Mouse (Mus musculus) forebrain, embryonic 12.5 days (tissue): ENCODE measurements around the gene 1700037H04Rik. TPM values are rescaled to one million over a fixed set of nuclear protein-coding genes. Genes with fewer than 3 reads are reported as not detected.

Source experiments
- ATAC-seq: fragments of 200-750 bp; cut with Nextera tagmentation; 2 replicates; pipeline ENCODE4 v1.8.0; 2017; ENCODE audit warnings: moderate TSS enrichment; ENCODE audit not compliant: low FRiP score
- H3K27ac ChIP-seq: fragments of 300-500 bp; sonication (generic); 2 replicates; pipeline ENCODE4 v1.5.1; 2016; ENCODE audit warnings: mild to moderate bottlenecking
- H3K27me3 ChIP-seq: fragments of 300-500 bp; sonication (generic); 2 replicates; pipeline ENCODE4 v1.6.1; 2016; ENCODE audit warnings: mild to moderate bottlenecking
- H3K36me3 ChIP-seq: fragments of 300-500 bp; sonication (generic); replicated peaks from 2 replicates; pipeline ENCODE4 v1.6.1; 2016; ENCODE audit warnings: mild to moderate bottlenecking
- H3K4me1 ChIP-seq: fragments of 300-500 bp; sonication (generic); 2 replicates; pipeline ENCODE4 v1.6.1; 2016
- H3K4me2 ChIP-seq: fragments of 300-500 bp; sonication (generic); 2 replicates; pipeline ENCODE4 v1.6.1; 2016; ENCODE audit warnings: mild to moderate bottlenecking, moderate library complexity
- H3K4me3 ChIP-seq: fragments of 300-500 bp; sonication (generic); replicated peaks from 2 replicates; pipeline ENCODE4 v1.5.1; 2016; ENCODE audit warnings: mild to moderate bottlenecking
- H3K9ac ChIP-seq: fragments of 300-500 bp; sonication (generic); 2 replicates; pipeline ENCODE4 v1.6.1; 2016; ENCODE audit warnings: mild to moderate bottlenecking
- H3K9me3 ChIP-seq: fragments of 300-500 bp; sonication (generic); 2 replicates; pipeline ENCODE4 v1.6.1; 2016
- WGBS: fragments of 180-500 bp; shearing (Covaris S2); methylation state at CpG from one replicate; pipeline ENCODE4 v1.1.7; 2016; 5-methylcytosine and 5-hydroxymethylcytosine counted together
- polyA plus RNA-seq: library from polyadenylated mRNA; unstranded; fragments of >200 nt; fragmentation: Nextera tagmentation; extraction: Ambion mirVana; gene quantifications from 2 replicates; pipeline ENCODE4 v1.2.1, GENCODE M21; 2016

Gene 1700037H04Rik
- polyA plus RNA-seq, 1 experiment from 2014 or later, result 104 TPM

DNA sequence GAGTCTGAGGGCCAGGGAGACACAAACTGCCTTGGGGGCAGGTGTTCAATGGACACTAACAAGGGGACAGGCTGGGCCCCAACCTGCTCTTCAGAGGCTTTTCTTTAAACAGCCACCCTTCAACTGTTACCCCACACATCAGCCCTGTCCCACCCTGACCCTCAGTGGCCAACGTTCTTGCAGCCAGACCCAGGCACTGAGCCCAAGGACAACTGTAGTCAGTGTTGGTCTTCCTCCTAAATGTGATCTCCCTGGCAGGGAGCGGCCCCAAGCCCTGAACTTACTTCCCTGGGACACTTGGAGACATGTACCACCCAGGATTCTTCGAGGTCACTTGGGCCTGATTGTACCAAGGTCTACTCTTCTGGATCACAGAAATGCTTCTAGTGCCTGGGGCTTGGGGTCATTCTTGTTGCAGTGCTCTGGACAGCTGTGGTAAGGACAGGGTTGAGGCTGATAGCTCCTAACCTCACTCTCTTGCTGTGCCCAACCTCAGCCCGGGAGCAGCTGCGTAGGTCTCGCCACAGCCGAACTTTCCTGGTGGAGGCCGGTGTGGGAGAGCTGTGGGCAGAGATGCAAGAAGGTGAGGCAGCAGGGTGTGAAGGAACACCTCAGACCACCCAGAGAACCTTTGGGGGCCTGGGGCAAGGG lies 18.4 kb downstream of the 1700037H04Rik start:
- H3K27ac ChIP-seq, result no peak overlapping the region
- no peaks in the 10 kb centered on the region for H3K9me3 ChIP-seq
- WGBS, result 92% methylated on average over 8 of the region's 8 CpGs
- no peak for ATAC-seq
- H3K4me1 ChIP-seq, result peaks cover 6% of the 10 kb centered on the region; the same call in 1 of the 2 replicates
- H3K27me3 ChIP-seq, result no peaks in the 10 kb centered on the region
- H3K4me3 ChIP-seq, result no peak overlapping the region
- peaks cover 30% of the 10 kb centered on the region for H3K36me3 ChIP-seq
- H3K9ac ChIP-seq, result no peak overlapping the region
- H3K4me2 ChIP-seq, result no peak overlapping the region

DNA sequence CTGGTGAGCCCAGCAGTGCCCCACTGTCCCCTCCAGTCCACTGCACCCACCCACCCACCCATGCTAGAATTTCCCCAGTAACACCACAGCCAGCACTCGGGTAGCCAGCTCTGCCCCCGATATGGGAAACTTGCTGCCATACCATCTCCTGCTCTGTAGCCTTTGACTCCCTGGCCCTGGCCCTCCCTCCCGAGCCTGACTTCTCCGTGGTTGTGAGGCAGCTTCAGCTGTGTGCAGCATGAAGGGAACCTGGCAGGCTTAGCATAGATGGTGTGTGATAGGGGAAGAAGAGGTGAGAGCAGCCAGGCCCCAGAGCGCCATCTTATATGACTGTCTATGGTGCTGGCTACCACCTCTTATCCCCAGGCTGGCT lies 19.4 kb downstream of the 1700037H04Rik start:
- no peak overlapping the region for H3K4me3 ChIP-seq
- WGBS, result 83% methylated on average over 5 of the region's 5 CpGs
- H3K27ac ChIP-seq, result no peak overlapping the region
- ATAC-seq, result no peak
- H3K9ac ChIP-seq, result no peak overlapping the region
- H3K36me3 ChIP-seq, result peaks cover 21% of the 10 kb centered on the region
- peaks cover 6% of the 10 kb centered on the region; the same call in 1 of the 2 replicates for H3K4me1 ChIP-seq
- no peak overlapping the region for H3K4me2 ChIP-seq
- no peaks in the 10 kb centered on the region for H3K9me3 ChIP-seq
- no peaks in the 10 kb centered on the region for H3K27me3 ChIP-seq

DNA sequence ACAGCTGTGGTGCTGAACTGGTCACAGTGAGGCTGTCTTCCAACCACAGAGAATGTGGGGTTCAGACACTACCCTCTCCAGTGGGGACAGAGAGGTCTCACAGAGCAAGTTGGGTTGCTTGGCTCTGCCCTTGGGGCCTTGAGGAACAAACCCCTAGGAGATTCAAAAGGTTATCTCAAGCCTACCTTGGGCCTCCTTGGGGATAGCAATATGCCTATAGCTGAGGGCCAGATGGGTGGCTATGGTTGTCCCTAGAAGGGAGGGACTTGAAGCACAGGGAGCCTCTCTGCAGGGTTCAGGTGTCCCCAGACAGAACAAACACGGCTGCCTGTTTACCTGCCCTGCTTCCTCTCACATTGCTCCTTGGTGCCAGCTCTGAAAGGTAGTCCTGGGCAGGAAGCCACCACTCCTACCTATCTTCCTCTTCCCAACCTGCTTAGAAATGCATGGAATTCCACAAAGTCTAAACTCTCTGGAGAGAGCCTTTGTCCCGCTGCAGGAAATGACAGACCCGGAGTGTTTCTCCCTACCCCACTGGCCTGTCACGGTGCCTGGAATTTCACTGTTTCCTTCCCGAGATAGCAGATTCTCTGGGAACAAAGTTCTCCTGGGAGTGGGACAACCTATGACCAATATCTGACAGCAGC lies 19.9 kb downstream of the 1700037H04Rik start:
- ATAC-seq, result no peak
- H3K4me3 ChIP-seq, result no peak overlapping the region
- H3K4me2 ChIP-seq, result no peak overlapping the region
- H3K4me1 ChIP-seq, result peaks cover 6% of the 10 kb centered on the region; the same call in 1 of the 2 replicates
- H3K27ac ChIP-seq, result no peak overlapping the region
- WGBS, result 69% methylated on average over 5 of the region's 5 CpGs
- peaks cover 16% of the 10 kb centered on the region for H3K36me3 ChIP-seq
- H3K27me3 ChIP-seq, result no peaks in the 10 kb centered on the region
- no peak overlapping the region for H3K9ac ChIP-seq
- no peaks in the 10 kb centered on the region for H3K9me3 ChIP-seq

DNA sequence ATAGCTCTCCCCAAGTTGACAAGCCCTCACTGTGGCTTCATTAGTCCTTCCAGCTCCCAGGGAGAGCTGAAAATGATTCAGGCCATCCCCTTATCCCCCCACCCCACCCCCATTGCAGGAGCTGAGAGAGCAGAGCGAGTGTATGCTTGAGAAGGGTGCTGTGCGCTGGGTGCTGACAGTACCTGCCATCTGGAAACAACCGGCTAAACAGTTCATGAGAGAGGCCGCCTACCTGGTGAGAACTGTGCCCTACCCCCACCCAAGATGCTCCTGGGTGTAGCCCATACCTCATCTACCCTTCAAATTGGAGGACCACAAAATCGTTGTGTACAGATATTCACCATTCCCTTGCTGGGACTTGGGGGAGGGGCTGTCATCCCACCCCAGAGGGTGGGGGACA lies 20.6 kb downstream of the 1700037H04Rik start:
- Histone ChIP-seq H3K27me3 (no peaks in the 10 kb centered on the region), H3K9ac (no peak overlapping the region), H3K4me3 (no peak overlapping the region), H3K36me3 (peaks cover 8% of the 10 kb centered on the region), H3K4me2 (no peak overlapping the region), H3K9me3 (no peaks in the 10 kb centered on the region), H3K4me1 (peaks cover 6% of the 10 kb centered on the region; the same call in 1 of the 2 replicates), H3K27ac (no peak overlapping the region)
- 88% methylated on average over 5 of the region's 5 CpGs for WGBS
- ATAC-seq, result no peak

DNA sequence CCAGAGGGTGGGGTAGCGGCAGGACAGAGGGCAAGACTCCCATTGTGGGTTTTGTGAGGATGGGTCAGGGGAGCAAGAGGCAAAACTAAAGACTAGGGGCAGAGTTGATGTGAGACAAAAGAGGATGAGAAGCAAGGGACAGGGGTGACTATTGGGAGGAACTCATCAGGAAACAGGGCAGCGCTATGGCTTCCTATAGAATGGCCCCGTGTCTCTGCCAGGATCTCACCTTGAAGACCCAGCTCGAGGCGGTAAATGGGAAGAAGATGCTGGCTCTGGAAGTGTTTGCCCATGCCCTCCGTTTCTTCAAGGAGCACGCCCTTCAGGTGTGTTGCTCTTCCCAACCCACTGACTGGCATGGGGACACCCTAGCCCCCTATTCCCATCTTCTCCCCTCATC lies 21.1 kb downstream of the 1700037H04Rik start:
- H3K4me1 ChIP-seq, result peaks cover 6% of the 10 kb centered on the region; the same call in 1 of the 2 replicates
- H3K36me3 ChIP-seq, result peaks cover 6% of the 10 kb centered on the region
- no peak for ATAC-seq
- H3K27me3 ChIP-seq, result no peaks in the 10 kb centered on the region
- no peak overlapping the region for H3K27ac ChIP-seq
- no peak overlapping the region for H3K4me2 ChIP-seq
- H3K9me3 ChIP-seq, result no peaks in the 10 kb centered on the region
- H3K4me3 ChIP-seq, result no peak overlapping the region
- H3K9ac ChIP-seq, result no peak overlapping the region
- 89% methylated on average over 7 of the region's 7 CpGs for WGBS

DNA sequence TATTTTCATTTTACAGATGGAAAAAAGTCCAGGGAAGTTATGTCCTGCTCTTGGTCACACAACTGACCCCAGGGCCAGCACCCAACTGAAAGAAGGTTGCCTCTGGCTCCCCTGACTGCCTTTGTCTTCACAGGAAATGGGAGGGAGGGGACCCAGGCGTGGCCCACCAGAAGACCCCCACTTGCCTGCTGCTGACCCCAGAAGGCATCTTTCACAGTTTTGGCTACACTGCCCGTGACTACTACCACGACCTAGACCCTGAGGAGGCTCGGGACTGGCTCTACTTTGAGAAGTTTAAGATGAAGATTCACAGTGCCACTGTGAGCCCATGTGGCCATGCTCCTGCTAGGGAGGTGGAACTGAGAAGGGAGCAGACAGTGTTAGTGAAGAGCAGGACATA lies 21.6 kb downstream of the 1700037H04Rik start:
- ATAC-seq, result no peak
- 88% methylated on average over 4 of the region's 4 CpGs for WGBS
- no peaks in the 10 kb centered on the region for H3K27me3 ChIP-seq
- peaks cover 6% of the 10 kb centered on the region; the same call in 1 of the 2 replicates for H3K4me1 ChIP-seq
- H3K36me3 ChIP-seq, result peaks cover 3% of the 10 kb centered on the region; the same call in 1 of the 2 replicates
- no peak overlapping the region for H3K9ac ChIP-seq
- no peaks in the 10 kb centered on the region for H3K9me3 ChIP-seq
- no peak overlapping the region for H3K27ac ChIP-seq
- no peak overlapping the region for H3K4me2 ChIP-seq
- no peak overlapping the region for H3K4me3 ChIP-seq

DNA sequence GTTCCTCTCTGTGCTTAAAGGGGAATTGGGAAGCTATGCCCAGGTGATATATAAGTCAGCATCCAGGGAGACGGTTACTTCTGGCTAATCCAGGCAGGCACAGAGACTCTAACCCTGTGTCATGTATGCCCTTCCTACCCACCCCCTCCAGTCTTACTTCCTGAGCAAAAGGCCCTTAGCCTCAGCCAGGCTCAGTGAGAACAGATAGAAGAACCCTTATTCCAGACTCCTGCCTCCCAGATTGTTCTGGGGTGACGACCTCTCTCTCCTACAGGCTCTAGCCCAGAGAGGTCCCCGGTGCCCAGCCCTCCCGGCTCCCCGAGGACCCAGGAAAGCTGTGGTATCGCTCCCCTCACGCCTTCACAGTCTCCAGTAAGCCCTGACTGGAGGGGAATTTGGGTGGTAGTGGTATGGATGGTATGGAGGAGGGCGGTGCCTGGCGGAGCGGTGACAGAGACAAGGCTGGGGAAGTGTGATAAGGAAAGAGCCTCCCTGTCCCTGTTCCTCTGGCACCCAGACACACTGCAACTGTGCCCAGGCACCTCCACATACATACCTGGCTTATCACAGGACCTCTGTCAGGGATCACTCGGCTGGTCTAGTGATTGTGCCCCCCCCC lies 24.3 kb downstream of the 1700037H04Rik start:
- Histone ChIP-seq H3K36me3 (no peaks in the 10 kb centered on the region), H3K4me2 (no peak overlapping the region), H3K9me3 (no peaks in the 10 kb centered on the region), H3K27me3 (no peaks in the 10 kb centered on the region), H3K27ac (no peak overlapping the region), H3K4me3 (no peak overlapping the region), H3K4me1 (no peaks in the 10 kb centered on the region), H3K9ac (no peak overlapping the region)
- 89% methylated on average over 11 of the region's 11 CpGs for WGBS
- no peak for ATAC-seq

DNA sequence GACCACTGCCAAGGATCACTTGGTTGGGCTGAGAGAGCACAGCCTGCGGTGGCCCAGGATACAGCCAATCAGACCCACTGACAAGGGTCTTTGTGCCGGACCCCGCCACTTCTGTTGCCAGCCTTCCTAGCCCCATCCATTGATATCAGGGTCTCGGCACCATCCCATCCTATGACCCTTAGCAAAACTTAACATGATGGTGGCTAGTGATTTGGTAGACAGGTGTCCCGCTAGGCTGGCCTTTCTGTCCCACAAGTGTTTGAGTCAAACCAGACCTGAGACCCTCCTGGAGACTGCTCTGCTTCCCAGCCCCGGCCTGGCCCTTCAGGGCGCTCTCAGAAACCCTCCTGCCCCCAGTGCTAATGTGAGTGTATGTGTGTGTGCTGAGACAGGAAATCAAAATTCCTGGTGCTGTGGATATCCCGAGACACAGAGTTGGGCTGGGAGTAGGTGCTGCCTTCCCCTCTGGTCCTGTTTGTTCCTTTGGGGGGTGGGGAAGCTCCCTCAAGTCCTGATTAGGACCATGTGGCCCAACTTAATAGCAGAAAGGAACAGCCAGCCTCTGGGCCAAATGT lies 25.0 kb downstream of the 1700037H04Rik start:
- Histone ChIP-seq H3K27ac (no peak overlapping the region), H3K4me1 (no peaks in the 10 kb centered on the region), H3K36me3 (no peaks in the 10 kb centered on the region), H3K4me2 (no peak overlapping the region), H3K27me3 (no peaks in the 10 kb centered on the region), H3K9me3 (no peaks in the 10 kb centered on the region), H3K9ac (no peak overlapping the region), H3K4me3 (no peak overlapping the region)
- no peak for ATAC-seq
- WGBS, result 85% methylated on average over 8 of the region's 8 CpGs

DNA sequence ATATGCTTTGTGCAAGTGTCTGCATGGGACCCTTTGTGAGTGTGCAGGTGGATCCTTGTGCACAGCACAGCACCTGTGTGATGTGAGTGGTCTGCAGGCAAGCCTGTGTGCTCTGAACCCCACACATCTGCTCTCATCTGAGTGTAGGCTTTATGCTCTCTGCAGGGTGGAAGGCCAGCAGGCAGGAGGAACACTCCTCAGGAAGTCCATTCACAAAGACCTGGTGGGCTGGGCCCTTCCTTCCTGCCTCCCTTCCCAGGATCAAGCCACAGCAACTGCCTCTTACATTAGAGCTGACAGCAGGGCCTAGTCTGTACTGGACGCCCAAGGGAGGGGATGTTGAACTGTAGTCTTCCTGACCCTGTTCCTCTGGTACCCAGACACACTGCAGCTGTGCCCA lies 25.5 kb downstream of the 1700037H04Rik start:
- Histone ChIP-seq H3K4me1 (no peaks in the 10 kb centered on the region), H3K36me3 (no peaks in the 10 kb centered on the region), H3K9me3 (no peaks in the 10 kb centered on the region), H3K27me3 (no peaks in the 10 kb centered on the region), H3K9ac (no peak overlapping the region), H3K4me3 (no peak overlapping the region), H3K27ac (no peak overlapping the region), H3K4me2 (no peak overlapping the region)
- no peak for ATAC-seq
- WGBS, result 50% methylated on average over 1 of the region's 1 CpGs

DNA sequence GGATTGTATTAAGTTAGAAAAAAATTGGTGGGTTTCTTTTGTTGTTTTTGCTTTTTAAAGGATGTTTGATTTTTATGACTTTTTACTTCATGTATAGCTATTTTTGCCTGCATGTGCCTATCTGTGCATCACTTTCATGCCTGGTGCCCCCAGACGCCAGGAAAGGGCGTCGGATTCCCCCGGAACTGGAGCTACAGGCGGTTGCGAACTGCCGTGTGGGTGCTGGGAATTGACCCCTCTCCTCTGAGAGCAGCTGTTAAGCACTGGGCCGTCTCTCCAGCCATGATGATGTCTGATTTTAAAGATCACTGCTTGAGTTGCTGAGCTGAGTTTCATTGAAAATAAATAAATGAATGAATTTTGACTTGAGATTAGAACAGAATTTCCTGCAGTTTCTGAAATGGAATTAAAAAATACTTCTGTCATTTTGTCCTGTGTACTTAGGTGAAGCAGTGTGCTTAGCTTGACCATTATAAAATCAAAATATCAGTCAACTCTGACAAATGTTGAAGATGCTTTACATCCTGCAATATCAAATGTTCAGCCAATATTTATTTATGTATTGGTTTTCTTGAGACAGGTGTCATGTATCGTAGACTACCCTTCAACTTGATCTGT lies 26.8 kb downstream of the 1700037H04Rik start, which contains the start of gene Gm11037:
Gene Gm11037 (plus strand): TSS at position 568 of the 618 bp plus-strand sequence.
- Histone ChIP-seq H3K4me1 (no peaks in the 10 kb centered on the region), H3K36me3 (no peaks in the 10 kb centered on the region), H3K4me3 (no peak within 1 kb of the TSS), H3K27ac (no peak within 1 kb of the TSS), H3K9me3 (no peaks in the 10 kb centered on the region), H3K9ac (no peak within 1 kb of the TSS), H3K27me3 (0 out of 2 replicates have a peak, but pooled peaks cover 3% of the 10 kb centered on the region), H3K4me2 (no peak within 1 kb of the TSS)
- WGBS, result 94% methylated on average over 9 of the region's 9 CpGs
- ATAC-seq, result no peak

DNA sequence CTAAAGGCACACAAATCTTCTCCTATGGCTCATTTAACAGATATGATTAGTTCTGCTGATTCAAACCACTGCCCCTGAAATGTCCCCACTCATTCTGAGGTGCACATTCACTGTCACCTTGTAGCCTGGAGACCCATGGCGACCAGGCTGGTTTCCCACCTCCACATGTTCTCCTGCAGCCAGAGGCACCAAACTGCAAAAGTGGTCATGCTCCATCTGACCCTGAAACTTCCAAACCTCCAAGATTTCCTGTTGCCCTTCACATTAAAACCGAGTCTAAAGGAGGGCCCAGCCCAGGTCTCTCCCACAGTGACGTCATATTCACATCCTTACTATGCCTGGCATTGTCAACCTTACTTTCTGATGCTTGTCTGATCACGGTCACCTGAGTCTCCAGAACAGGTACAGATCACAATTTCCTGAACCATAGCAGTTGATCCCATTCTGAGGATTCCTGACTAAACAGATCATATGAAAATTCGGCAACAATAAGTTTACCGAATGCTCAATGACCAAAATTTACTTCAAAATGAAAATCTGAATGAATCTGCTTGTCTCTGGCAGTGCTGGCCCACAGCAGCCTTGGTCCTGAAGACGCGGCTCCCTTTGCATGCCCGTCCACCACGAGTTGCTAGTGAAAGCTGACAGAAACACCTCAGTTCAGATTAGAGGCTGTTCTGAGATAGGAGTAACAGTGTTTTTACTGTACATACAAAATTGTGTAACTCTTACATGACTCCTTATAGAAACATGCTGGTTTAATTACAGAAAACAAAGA lies 27.6 kb downstream of the 1700037H04Rik start:
- ATAC-seq, result no peak
- no peak overlapping the region for H3K9ac ChIP-seq
- H3K4me3 ChIP-seq, result no peak overlapping the region
- H3K9me3 ChIP-seq, result no peaks in the 10 kb centered on the region
- H3K4me2 ChIP-seq, result no peak overlapping the region
- 0 out of 2 replicates have a peak, but pooled peaks cover 10% of the 10 kb centered on the region for H3K27me3 ChIP-seq
- H3K4me1 ChIP-seq, result peaks cover 7% of the 10 kb centered on the region
- WGBS, result 88% methylated on average over 10 of the region's 10 CpGs
- H3K36me3 ChIP-seq, result no peaks in the 10 kb centered on the region
- no peak overlapping the region for H3K27ac ChIP-seq
